Comparison of ENCODE assay signal across 8 mouse cellular contexts in genomic region chrX:140542474-140542845, GRCm38 (mm10). TPM values are rescaled to one million over a fixed set of nuclear protein-coding genes. Genes with fewer than 3 reads are reported as not detected.
DNase-seq lines count a peak whose midpoint lies in the region; ATAC-seq and TF ChIP-seq lines count a peak whose summit lies in the region.

No protein-coding gene starts in this region.

- H3K9me3 ChIP-seq in forebrain, embryonic 11.5 days (ENCODE audit: control insufficient read depth, low read length), result no peaks in the 10 kb centered on the region
- no peaks in the 10 kb centered on the region for H3K9me3 ChIP-seq in hindbrain, embryonic 14.5 days (ENCODE audit: control insufficient read depth, low read length)
- H3K9me3 ChIP-seq in midbrain, embryonic 13.5 days, result no peaks in the 10 kb centered on the region
- no peaks in the 10 kb centered on the region for H3K9me3 ChIP-seq in stomach, embryonic 15.5 days

- H3K9ac ChIP-seq in forebrain, embryonic 11.5 days (ENCODE audit: low read length), result peak overlapping the region; percentile 67
- H3K9ac ChIP-seq in hindbrain, embryonic 14.5 days, result peak overlapping the region; percentile 72
- peak overlapping the region; percentile 94 for H3K9ac ChIP-seq in liver, adult 2 months (ENCODE audit: low read depth, low read length)
- peak overlapping the region; percentile 69 for H3K9ac ChIP-seq in midbrain, embryonic 13.5 days (replicated peaks)
- H3K9ac ChIP-seq in stomach, embryonic 15.5 days, result peak overlapping the region; percentile 0

- peaks cover 20% of the 10 kb centered on the region for H3K27me3 ChIP-seq in forebrain, embryonic 11.5 days (ENCODE audit: control insufficient read depth, insufficient read depth, low read length)
- H3K27me3 ChIP-seq in hindbrain, embryonic 14.5 days (ENCODE audit: control insufficient read depth, insufficient read depth, low read length), result peaks cover 49% of the 10 kb centered on the region
- no peaks in the 10 kb centered on the region for H3K27me3 ChIP-seq in liver, adult 2 months (ENCODE audit: control insufficient read depth, insufficient read depth, low read length)
- H3K27me3 ChIP-seq in midbrain, embryonic 13.5 days, result peaks cover 74% of the 10 kb centered on the region
- no peaks in the 10 kb centered on the region; the same call in none of the 2 replicates for H3K27me3 ChIP-seq in stomach, embryonic 15.5 days (replicated peaks)

- peak overlapping the region; percentile 50; the same call in 1 of the 2 replicates for H3K27ac ChIP-seq in forebrain, embryonic 11.5 days (ENCODE audit: low read depth, low read length)
- peak overlapping the region; percentile 89 for H3K27ac ChIP-seq in hindbrain, embryonic 14.5 days
- H3K27ac ChIP-seq in liver, adult 2 months (replicated peaks; ENCODE audit: insufficient read depth, low read depth, low read length), result peak overlapping the region; percentile 99
- H3K27ac ChIP-seq in midbrain, embryonic 13.5 days, result peak overlapping the region; percentile 84
- peak overlapping the region; percentile 88 for H3K27ac ChIP-seq in stomach, embryonic 15.5 days

- TF ChIP-seq POLR2A in brain, embryonic 14.5 days (IDR thresholded peaks at IDR 0.05; ENCODE audit: borderline replicate concordance, extremely low read depth, insufficient read depth, insufficient read length, poor library complexity, severe bottlenecking), result peak; percentile 39; the same call in 1 of the 2 replicates
- no peak for TF ChIP-seq POLR2A in liver, adult 2 months (IDR thresholded peaks at IDR 0.05; ENCODE audit: extremely low read depth, insufficient read depth, low read length)

- peak overlapping the region; percentile 30 for H3K4me3 ChIP-seq in forebrain, embryonic 11.5 days (ENCODE audit: low read depth, low read length)
- H3K4me3 ChIP-seq in hindbrain, embryonic 14.5 days (replicated peaks; ENCODE audit: low read length), result peak overlapping the region; percentile 47
- H3K4me3 ChIP-seq in liver, adult 2 months (ENCODE audit: insufficient read depth, low read depth, low read length), result peak overlapping the region; percentile 90
- H3K4me3 ChIP-seq in midbrain, embryonic 13.5 days (replicated peaks), result peak overlapping the region; percentile 48
- peak overlapping the region; percentile 40 for H3K4me3 ChIP-seq in stomach, embryonic 15.5 days (replicated peaks)

- H3K4me2 ChIP-seq in forebrain, embryonic 11.5 days (ENCODE audit: low read depth, low read length, severe bottlenecking), result peak overlapping the region; percentile 61
- peak overlapping the region; percentile 69 for H3K4me2 ChIP-seq in hindbrain, embryonic 14.5 days (replicated peaks)
- peak overlapping the region; percentile 63 for H3K4me2 ChIP-seq in midbrain, embryonic 13.5 days (replicated peaks)
- peak overlapping the region; percentile 57 for H3K4me2 ChIP-seq in stomach, embryonic 15.5 days

- ATAC-seq in forebrain, embryonic 11.5 days (replicated peaks; ENCODE audit: low FRiP score), result peak; percentile 91
- peak; percentile 90 for ATAC-seq in hindbrain, embryonic 14.5 days (ENCODE audit: low FRiP score)
- peak; percentile 93 for ATAC-seq in midbrain, embryonic 13.5 days
- ATAC-seq in stomach, embryonic 15.5 days (ENCODE audit: insufficient read depth, low FRiP score, low read depth), result peak; percentile 74; the same call in 1 of the 2 replicates

- DNase-seq in layer of hippocampus, adult 11-12 months (ENCODE audit: low spot score), result peak; percentile 17
- DNase-seq in layer of hippocampus, adult 9-10 months (ENCODE audit: low spot score), result no peak
- peak; percentile 77 for DNase-seq in brain, embryonic 14.5 days (ENCODE audit: low read depth)
- peak; percentile 78 for DNase-seq in forebrain, embryonic 11.5 days (ENCODE audit: low spot score)
- DNase-seq in hindbrain, embryonic 14.5 days (ENCODE audit: low spot score), result peak; percentile 57
- no peak for DNase-seq in liver, adult 2 months (ENCODE audit: extremely low read depth, low read depth, low spot score)

- 18% methylated on average over 21 of the region's 21 CpGs for WGBS in forebrain, embryonic 11.5 days
- 22% methylated on average over 21 of the region's 21 CpGs for WGBS in hindbrain, embryonic 14.5 days
- WGBS in liver, adult 2 months, result 2% methylated on average over 21 of the region's 21 CpGs
- 21% methylated on average over 21 of the region's 21 CpGs for WGBS in midbrain, embryonic 13.5 days
- WGBS in stomach, embryonic 15.5 days, result 18% methylated on average over 21 of the region's 21 CpGs

- H3K79me2 ChIP-seq in liver, adult 2 months (ENCODE audit: control insufficient read depth, insufficient read depth, low read length), result peaks cover 9% of the 10 kb centered on the region; the same call in 1 of the 2 replicates

- no peak for TF ChIP-seq CTCF in brain, embryonic 14.5 days (IDR thresholded peaks at IDR 0.05; ENCODE audit: borderline replicate concordance, extremely low read depth, insufficient read depth, insufficient read length)
- TF ChIP-seq CTCF in liver, adult 2 months (IDR thresholded peaks at IDR 0.05; ENCODE audit: low read depth, low read length), result no peak

- no peaks in the 10 kb centered on the region for H3K36me3 ChIP-seq in forebrain, embryonic 11.5 days (ENCODE audit: control insufficient read depth, insufficient read depth, low read length)
- no peaks in the 10 kb centered on the region for H3K36me3 ChIP-seq in hindbrain, embryonic 14.5 days (replicated peaks; ENCODE audit: control insufficient read depth, insufficient read depth)
- H3K36me3 ChIP-seq in liver, adult 2 months (ENCODE audit: control insufficient read depth, insufficient read depth, low read length), result peaks cover 13% of the 10 kb centered on the region
- no peaks in the 10 kb centered on the region for H3K36me3 ChIP-seq in midbrain, embryonic 13.5 days
- no peaks in the 10 kb centered on the region for H3K36me3 ChIP-seq in stomach, embryonic 15.5 days

- 0 out of 2 replicates have a peak, but pooled peaks cover 2% of the 10 kb centered on the region for H3K4me1 ChIP-seq in forebrain, embryonic 11.5 days (replicated peaks; ENCODE audit: control insufficient read depth, insufficient read depth, low read length)
- peaks cover 9% of the 10 kb centered on the region; the same call in 1 of the 2 replicates for H3K4me1 ChIP-seq in hindbrain, embryonic 14.5 days (replicated peaks; ENCODE audit: control insufficient read depth, insufficient read depth, low read length)
- H3K4me1 ChIP-seq in liver, adult 2 months (ENCODE audit: control insufficient read depth, insufficient read depth, low read length), result peaks cover 13% of the 10 kb centered on the region
- H3K4me1 ChIP-seq in midbrain, embryonic 13.5 days (replicated peaks), result peaks cover 18% of the 10 kb centered on the region
- H3K4me1 ChIP-seq in stomach, embryonic 15.5 days, result no peaks in the 10 kb centered on the region; the same call in 1 of the 2 replicates

RNA-seq across cellular contexts. Expression of gene Tsc22d3, which starts 58.0 kb away (rescaled TPM):
- 44.5 and 51.3 TPM in 2 replicates for polyA plus RNA-seq in brain, embryonic 14.5 days (2012; rRNA removed)
- 101 and 105 TPM in 2 replicates for polyA plus RNA-seq in forebrain, embryonic 11.5 days (2014; fragmentation: Nextera tagmentation; extraction: Ambion mirVana)
- polyA plus RNA-seq in hindbrain, embryonic 14.5 days (2014; fragmentation: Nextera tagmentation; extraction: Ambion mirVana), result 119 and 131 TPM in 2 replicates
- 158 and 194 TPM in 2 replicates for total RNA-seq in liver, adult 2 months (2014; rRNA removed)
- 56.1 and 103 TPM in 2 replicates for polyA plus RNA-seq in liver, adult 2 months (2012; rRNA removed)
- 132 and 134 TPM in 2 replicates for polyA plus RNA-seq in midbrain, embryonic 13.5 days (2015; fragmentation: Nextera tagmentation; extraction: Ambion mirVana)
- 77.6 and 79.0 TPM in 2 replicates for polyA plus RNA-seq in stomach, embryonic 15.5 days (2015; fragmentation: Nextera tagmentation; extraction: Ambion mirVana)

Comparison
In these comparisons a context has a peak if more than half of its experiments do, and no peak if none do; other contexts are left out.
1. DNase-seq: peak in layer of hippocampus, adult 11-12 months (single experiment), brain, embryonic 14.5 days (single experiment), forebrain, embryonic 11.5 days (single experiment) and hindbrain, embryonic 14.5 days (single experiment); none in layer of hippocampus, adult 9-10 months (single experiment) and liver, adult 2 months (single experiment).
2. H3K4me3 ChIP-seq: peak in every context shown above with its lines; median percentile 90 in liver, adult 2 months; 48 in midbrain, embryonic 13.5 days; 47 in hindbrain, embryonic 14.5 days; 40 in stomach, embryonic 15.5 days; 30 in forebrain, embryonic 11.5 days.
3. H3K9ac ChIP-seq: peak in every context shown above with its lines; median percentile 94 in liver, adult 2 months; 72 in hindbrain, embryonic 14.5 days; 69 in midbrain, embryonic 13.5 days; 67 in forebrain, embryonic 11.5 days; 0 in stomach, embryonic 15.5 days.
4. Peak in every context shown above with its lines, with median percentiles within 50 percentile points of each other: ATAC-seq, H3K27ac ChIP-seq and H3K4me2 ChIP-seq.